In the genomic region with DNA sequence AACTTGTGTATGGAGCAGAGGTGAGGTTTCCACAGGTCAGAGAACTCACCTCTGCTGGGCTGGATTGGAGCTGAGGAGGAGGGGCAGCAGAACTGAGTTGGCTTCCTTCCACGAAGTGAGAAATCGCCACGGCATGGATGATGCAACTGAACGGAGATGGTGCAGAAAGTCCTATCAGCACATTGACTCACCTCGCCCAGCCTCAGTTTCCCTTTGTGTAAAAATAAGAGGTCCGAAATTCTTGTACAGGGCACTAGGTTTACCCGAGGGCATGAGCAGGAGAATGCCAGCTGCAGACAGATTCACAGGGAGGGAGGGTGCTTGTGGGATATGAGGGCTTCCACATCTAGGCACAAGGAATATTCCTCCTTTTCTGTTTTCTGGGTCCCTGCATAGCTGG, we compare ENCODE assay signal across 8 mouse cellular contexts.
DNase-seq lines count a peak whose midpoint lies in the region; ATAC-seq lines count a peak whose summit lies in the region.

No protein-coding gene starts in this region.

- no peak overlapping the region for H3K4me3 ChIP-seq in embryonic facial prominence, embryonic 11.5 days (ENCODE audit: low read depth, low read length)
- H3K4me3 ChIP-seq in midbrain, embryonic 11.5 days (ENCODE audit: low read depth, low read length) = no peak overlapping the region

- peak; percentile 59 to 61 for DNase-seq in heart, adult 18-20 months
- no peak for DNase-seq in heart, postnatal 25 days (ENCODE audit: low spot score)
- no peak for DNase-seq in embryonic facial prominence, embryonic 11.5 days (ENCODE audit: low spot score)
- peak; percentile 26 to 38 for DNase-seq in heart, postnatal 10 days
- no peak for DNase-seq in midbrain, embryonic 11.5 days (ENCODE audit: low spot score, missing footprints)
- no peak for DNase-seq in layer of hippocampus, postnatal 10 days (ENCODE audit: low spot score in 2 of 2)
- DNase-seq in kidney, adult 18-20 months = no peak

- intact Hi-C loops in heart, postnatal 25 days (cut with DNase I) = loop anchor here (2.0 to 10.0 kb wide), 4 partner anchors 119 to 715 kb away; no protein-coding TSS in a partner anchor
- intact Hi-C loops in heart, postnatal 10 days (cut with DNase I) = loop anchor here (5.0 kb wide), 1 partner anchor 222 kb away; no protein-coding TSS in a partner anchor

- H3K4me1 ChIP-seq in embryonic facial prominence, embryonic 11.5 days (ENCODE audit: control insufficient read depth, insufficient read depth, low read length) = no peaks in the 10 kb centered on the region
- H3K4me1 ChIP-seq in midbrain, embryonic 11.5 days (ENCODE audit: control insufficient read depth, insufficient read depth, low read length) = peaks cover 10% of the 10 kb centered on the region; the same call in 1 of the 2 replicates

- H3K9ac ChIP-seq in embryonic facial prominence, embryonic 11.5 days (replicated peaks; ENCODE audit: low read length) = no peak overlapping the region
- no peak overlapping the region; the same call in 1 of the 2 replicates for H3K9ac ChIP-seq in midbrain, embryonic 11.5 days (ENCODE audit: low read length)

- H3K4me2 ChIP-seq in embryonic facial prominence, embryonic 11.5 days (ENCODE audit: low read depth, low read length) = peak overlapping the region; percentile 84; the same call in 1 of the 2 replicates
- no peak overlapping the region for H3K4me2 ChIP-seq in midbrain, embryonic 11.5 days

- no peak for ATAC-seq in embryonic facial prominence, embryonic 11.5 days (replicated peaks; ENCODE audit: insufficient number of reproducible peaks, low FRiP score, low TSS enrichment, low read depth)
- ATAC-seq in midbrain, embryonic 11.5 days (ENCODE audit: low FRiP score) = peak; percentile 13; the same call in 1 of the 2 replicates
- ATAC-seq in erythroid progenitor cell, adult 5-6 weeks (replicated peaks; ENCODE audit: low FRiP score, poor library complexity, severe bottlenecking) = no peak

- H3K27ac ChIP-seq in embryonic facial prominence, embryonic 11.5 days (replicated peaks; ENCODE audit: low read depth, low read length) = no peak overlapping the region
- H3K27ac ChIP-seq in midbrain, embryonic 11.5 days (ENCODE audit: low read depth, low read length) = no peak overlapping the region

- WGBS in embryonic facial prominence, embryonic 11.5 days = 66% methylated on average over 7 of the region's 7 CpGs
- 68% methylated on average over 7 of the region's 7 CpGs for WGBS in midbrain, embryonic 11.5 days

- no peaks in the 10 kb centered on the region for H3K36me3 ChIP-seq in embryonic facial prominence, embryonic 11.5 days (replicated peaks; ENCODE audit: control insufficient read depth, insufficient read depth, low read depth, low read length)
- no peaks in the 10 kb centered on the region for H3K36me3 ChIP-seq in midbrain, embryonic 11.5 days (ENCODE audit: control insufficient read depth, insufficient read depth, low read length)

- no peaks in the 10 kb centered on the region for H3K9me3 ChIP-seq in embryonic facial prominence, embryonic 11.5 days (replicated peaks; ENCODE audit: control insufficient read depth, low read length)
- H3K9me3 ChIP-seq in midbrain, embryonic 11.5 days (ENCODE audit: control insufficient read depth, low read length) = no peaks in the 10 kb centered on the region

- H3K27me3 ChIP-seq in embryonic facial prominence, embryonic 11.5 days (ENCODE audit: control insufficient read depth, insufficient read depth, low read length) = 0 out of 2 replicates have a peak, but pooled peaks cover 2% of the 10 kb centered on the region
- H3K27me3 ChIP-seq in midbrain, embryonic 11.5 days (ENCODE audit: control insufficient read depth, insufficient read depth, low read length) = no peaks in the 10 kb centered on the region; the same call in 1 of the 2 replicates

Comparison
In these comparisons a context has a peak if more than half of its experiments do, and no peak if none do; other contexts are left out.
1. DNase-seq: peak in heart, adult 18-20 months (2 of 2) and heart, postnatal 10 days (2 of 2); none in heart, postnatal 25 days (single experiment), embryonic facial prominence, embryonic 11.5 days (single experiment), midbrain, embryonic 11.5 days (single experiment), layer of hippocampus, postnatal 10 days (0 of 2) and kidney, adult 18-20 months (single experiment).